Mouse (Mus musculus) G1E (cell line): Measurements from ENCODE around the gene Nln. TPM values are rescaled to one million over a fixed set of nuclear protein-coding genes. Genes with fewer than 3 reads are reported as not detected.

ENCODE experiments used
- ATAC-seq: 2 replicates; pipeline ENCODE4 v1.8.0; 2016; ENCODE audit warnings: mild to moderate bottlenecking; ENCODE audit not compliant: insufficient number of reproducible peaks, poor library complexity, low FRiP score, severe bottlenecking; ENCODE audit errors: extremely low read depth
- DNase-seq: peaks from one replicate; pipeline ENCODE4 v3.0.0; 2012; ENCODE audit warnings: low spot score
- H3K27me3 ChIP-seq: 2 replicates; pipeline ENCODE4 v1.6.1; 2012; ENCODE audit warnings: mild to moderate bottlenecking, low read length, inconsistent platforms; ENCODE audit not compliant: insufficient read depth
- H3K36me3 ChIP-seq: replicated peaks from 2 replicates; pipeline ENCODE3; 2012; ENCODE audit warnings: mild to moderate bottlenecking, inconsistent platforms
- H3K4me1 ChIP-seq: 2 replicates; pipeline ENCODE4 v1.6.1; 2012; ENCODE audit warnings: low read depth, low read length, inconsistent platforms, mixed read lengths; ENCODE audit not compliant: insufficient read depth
- H3K4me3 ChIP-seq: 2 replicates; pipeline ENCODE4 v1.5.1; 2012; ENCODE audit warnings: low read depth, mild to moderate bottlenecking, inconsistent platforms, low read length, moderate library complexity, mixed read lengths
- H3K9me3 ChIP-seq: replicated peaks from 2 replicates; pipeline ENCODE4 v1.6.1; 2012; ENCODE audit warnings: inconsistent platforms
- CTCF ChIP-seq: IDR thresholded peaks from 2 replicates; pipeline ENCODE4 v1.5.1; 2012; ENCODE audit warnings: low read depth, low read length, inconsistent platforms, mixed read lengths
- GATA1 ChIP-seq: IDR thresholded peaks from 2 replicates; pipeline ENCODE4 v1.6.1; 2012; ENCODE audit warnings: borderline replicate concordance, low read length, inconsistent platforms, mixed read lengths
- GATA2 ChIP-seq: IDR thresholded peaks from 2 replicates; pipeline ENCODE4 v1.6.1; 2012; ENCODE audit warnings: low read depth, low read length, inconsistent platforms, borderline replicate concordance
- POLR2AphosphoS5 ChIP-seq: IDR thresholded peaks from 2 replicates; pipeline ENCODE4 v1.6.1; 2012; ENCODE audit warnings: low read depth, low read length, inconsistent platforms; ENCODE audit not compliant: insufficient replicate concordance
- TAL1 ChIP-seq: conservative IDR thresholded peaks from 2 replicates; pipeline ENCODE4 v1.6.1; 2012; ENCODE audit warnings: low read depth, low read length, inconsistent platforms, mixed read lengths
- polyA plus RNA-seq: library from polyadenylated mRNA; stranded (reverse); fragments of >175 nt; gene quantifications from 2 replicates; pipeline ENCODE4 v1.2.3, GENCODE M21; 2012
- total RNA-seq, 2 experiments: library from RNA; stranded (forward) in 1 of 2; stranded (reverse) in 1 of 2; fragments of 200-1000 nt in 1 of 2; fragments of >200 nt in 1 of 2; fragmentation: Nextera tagmentation in 1 of 2; gene quantifications; 2 replicates each; pipeline ENCODE4 v1.2.3; 2014 to 2017

Nln gene
- total and polyA plus RNA-seq, 3 experiments = 15.4 to 31.7 (median 17.6) TPM

- no peak overlapping the region for H3K4me3 ChIP-seq
- H3K36me3 ChIP-seq = peaks cover 50% of the 10 kb centered on the region
- no peak for DNase-seq
- H3K27me3 ChIP-seq = no peaks in the 10 kb centered on the region
- H3K4me1 ChIP-seq = peaks cover 3% of the 10 kb centered on the region; the same call in 1 of the 2 replicates
- no peak for TF ChIP-seq TAL1
- TF ChIP-seq GATA2 = no peak
- TF ChIP-seq CTCF = no peak
- TF ChIP-seq GATA1 = no peak
- TF ChIP-seq POLR2AphosphoS5 = no peak
- no peak for ATAC-seq
- no peaks in the 10 kb centered on the region for H3K9me3 ChIP-seq
These were observed 50.7 kb downstream of the Nln start for GRCm38 (mm10) chr13:104058761-104059160.

DNA sequence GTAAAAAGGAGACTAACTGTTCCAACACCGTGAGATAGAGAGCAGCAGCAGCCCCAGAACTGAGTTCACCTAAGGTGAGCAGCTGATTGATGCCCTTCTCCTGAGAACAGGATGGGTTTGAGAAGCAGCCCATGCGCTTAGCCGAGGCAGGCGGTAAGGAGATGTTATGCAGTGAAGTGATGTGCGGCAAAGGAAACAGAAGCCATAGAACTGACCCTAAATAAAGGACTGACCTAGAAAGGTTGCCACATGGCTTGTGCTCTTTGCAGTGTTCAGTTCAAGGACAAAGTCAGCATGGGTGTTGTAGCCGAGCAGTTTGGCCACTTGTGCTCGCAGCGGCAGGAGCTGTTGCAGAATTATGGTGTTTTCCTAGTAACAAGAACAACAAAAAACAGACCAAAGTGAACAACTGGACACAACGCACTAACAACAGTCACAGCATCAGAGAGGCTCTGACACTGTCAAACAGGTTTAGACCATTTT, 57.1 kb downstream of the Nln start:
- TF ChIP-seq GATA2 (no peak), TAL1 (no peak), POLR2AphosphoS5 (no peak), GATA1 (no peak), CTCF (no peak)
- no peaks in the 10 kb centered on the region for H3K27me3 ChIP-seq
- H3K36me3 ChIP-seq = peaks cover 40% of the 10 kb centered on the region
- ATAC-seq = no peak
- H3K4me1 ChIP-seq = peaks cover 4% of the 10 kb centered on the region; the same call in 1 of the 2 replicates
- no peak for DNase-seq
- H3K9me3 ChIP-seq = no peaks in the 10 kb centered on the region
- H3K4me3 ChIP-seq = no peak overlapping the region

DNA sequence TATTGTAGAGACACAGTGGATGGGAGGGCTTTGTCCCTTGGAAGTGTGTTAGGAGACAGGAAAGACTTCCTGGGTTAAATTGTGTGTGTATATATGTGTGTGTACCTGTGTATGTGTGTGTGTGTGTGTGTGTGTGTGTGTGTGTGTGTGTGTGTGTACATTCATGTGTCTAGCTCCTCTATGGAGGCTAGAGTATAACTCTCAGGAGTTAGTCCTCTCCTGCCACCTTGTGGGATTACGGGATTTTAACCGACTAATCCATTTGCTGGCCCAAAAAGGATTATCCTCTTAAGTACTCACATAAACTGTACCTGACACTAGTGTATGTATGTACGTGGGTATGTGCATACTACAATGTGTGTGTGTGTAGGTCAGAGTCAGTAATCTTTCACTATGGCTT, 60.6 kb downstream of the Nln start:
- ATAC-seq (no peak), DNase-seq (no peak)
- H3K4me1 ChIP-seq = peaks cover 22% of the 10 kb centered on the region
- H3K9me3 ChIP-seq = no peaks in the 10 kb centered on the region
- peaks cover 47% of the 10 kb centered on the region for H3K36me3 ChIP-seq
- TF ChIP-seq POLR2AphosphoS5 (no peak), TAL1 (no peak), GATA2 (no peak), GATA1 (no peak), CTCF (0 out of 2 replicates have a peak, but pooled peaks have one; percentile 2)
- no peaks in the 10 kb centered on the region for H3K27me3 ChIP-seq
- no peak overlapping the region for H3K4me3 ChIP-seq

- DNase-seq = no peak
- H3K4me3 ChIP-seq = no peak overlapping the region
- no peaks in the 10 kb centered on the region for H3K9me3 ChIP-seq
These were observed 64.3 kb downstream of the Nln start for GRCm38 (mm10) chr13:104045108-104045507.

DNA sequence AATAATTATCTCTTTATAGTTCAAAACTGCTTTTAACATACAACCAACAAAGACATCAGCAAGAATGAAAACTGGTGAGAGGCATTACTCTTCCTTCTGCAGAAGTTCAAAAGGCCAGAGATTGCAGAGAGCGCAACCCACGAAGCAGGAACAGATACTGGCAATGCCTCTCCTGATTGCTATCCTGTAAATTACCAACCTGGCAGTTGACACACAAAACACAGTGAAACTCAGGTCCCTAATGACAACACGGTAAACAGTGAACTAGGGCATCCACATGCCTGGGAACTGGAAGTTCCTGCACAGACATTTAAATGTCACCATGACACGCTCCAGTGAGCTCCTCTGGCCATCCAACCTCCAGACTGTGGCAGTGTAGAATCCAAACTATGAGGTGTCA, 65.1 kb downstream of the Nln start:
- no peaks in the 10 kb centered on the region for H3K9me3 ChIP-seq
- no peak for ATAC-seq
- no peak for DNase-seq
- peaks cover 38% of the 10 kb centered on the region for H3K36me3 ChIP-seq
- no peak for TF ChIP-seq TAL1
- TF ChIP-seq GATA2 = no peak
- TF ChIP-seq GATA1 = no peak
- no peak for TF ChIP-seq CTCF
- no peak for TF ChIP-seq POLR2AphosphoS5
- no peaks in the 10 kb centered on the region for H3K27me3 ChIP-seq
- no peak overlapping the region for H3K4me3 ChIP-seq
- peaks cover 49% of the 10 kb centered on the region for H3K4me1 ChIP-seq

More at GRCm38 (mm10) chr13:104045108-104045507, 64.3 kb downstream of the Nln start:
- TF ChIP-seq GATA2 = no peak
- TF ChIP-seq CTCF = no peak
- TF ChIP-seq POLR2AphosphoS5 = no peak
- TF ChIP-seq GATA1 = no peak
- peak; percentile 15; the same call in 1 of the 2 replicates for ATAC-seq
- Histone ChIP-seq H3K4me1 (peaks cover 41% of the 10 kb centered on the region), H3K27me3 (no peaks in the 10 kb centered on the region), H3K36me3 (peaks cover 40% of the 10 kb centered on the region)

DNA sequence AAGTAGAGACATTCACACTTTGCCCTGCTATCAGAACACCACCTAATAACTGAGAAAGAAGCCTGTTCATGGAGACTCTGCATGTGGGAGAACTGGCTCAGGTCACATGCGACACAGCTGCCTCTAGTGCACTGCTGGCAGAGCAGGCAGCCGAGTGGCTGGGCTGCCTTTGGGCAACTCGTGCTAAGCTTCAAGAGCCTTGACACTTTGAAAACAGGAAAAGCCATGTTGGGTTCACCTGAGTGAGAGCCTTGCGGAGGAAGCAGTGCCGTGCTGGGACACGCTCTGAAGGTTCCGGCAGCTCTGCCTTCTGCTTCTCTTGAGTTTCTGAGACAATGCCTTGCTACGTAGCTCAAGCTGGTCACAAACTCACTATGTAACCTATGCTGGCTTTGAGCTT, 66.7 kb downstream of the Nln start:
- Histone ChIP-seq H3K4me3 (no peak overlapping the region), H3K27me3 (no peaks in the 10 kb centered on the region), H3K4me1 (peaks cover 59% of the 10 kb centered on the region), H3K36me3 (peaks cover 44% of the 10 kb centered on the region), H3K9me3 (no peaks in the 10 kb centered on the region)
- TF ChIP-seq TAL1 (no peak), GATA2 (no peak), POLR2AphosphoS5 (no peak), GATA1 (no peak), CTCF (no peak)
- ATAC-seq (no peak), DNase-seq (no peak)
